Mouse (Mus musculus) G1E (cell line): ENCODE results near the gene Arhgef10l.

Source experiments
- CTCF ChIP-seq: IDR thresholded peaks from 2 replicates; pipeline ENCODE4 v1.5.1; 2012; ENCODE audit warnings: low read depth, low read length, inconsistent platforms, mixed read lengths
- GATA1 ChIP-seq: IDR thresholded peaks from 2 replicates; pipeline ENCODE4 v1.6.1; 2012; ENCODE audit warnings: borderline replicate concordance, low read length, inconsistent platforms, mixed read lengths
- GATA2 ChIP-seq: IDR thresholded peaks from 2 replicates; pipeline ENCODE4 v1.6.1; 2012; ENCODE audit warnings: low read depth, low read length, inconsistent platforms, borderline replicate concordance
- POLR2AphosphoS5 ChIP-seq: IDR thresholded peaks from 2 replicates; pipeline ENCODE4 v1.6.1; 2012; ENCODE audit warnings: low read depth, low read length, inconsistent platforms; ENCODE audit not compliant: insufficient replicate concordance
- TAL1 ChIP-seq: conservative IDR thresholded peaks from 2 replicates; pipeline ENCODE4 v1.6.1; 2012; ENCODE audit warnings: low read depth, low read length, inconsistent platforms, mixed read lengths

- no peak for TF ChIP-seq CTCF
- TF ChIP-seq TAL1 = no peak
- TF ChIP-seq GATA2 = no peak
- TF ChIP-seq GATA1 = no peak
- no peak for TF ChIP-seq POLR2AphosphoS5
Observed at GRCm38 (mm10) chr4:140504067-140504913, 161.5 kb downstream of the Arhgef10l start.
